Mouse (Mus musculus) lung, postnatal 4 days (tissue): ENCODE results near the gene Golph3l.
"Not testable (repeated sequence)": the region's sequence is repeated elsewhere in the genome, so short reads cannot be mapped to it uniquely, and the experiment has no call there.

Source experiments
- DNase-seq, 2 experiments: peaks; one replicate each; pipeline ENCODE4 v3.0.0; 2021

Golph3l gene

DNA sequence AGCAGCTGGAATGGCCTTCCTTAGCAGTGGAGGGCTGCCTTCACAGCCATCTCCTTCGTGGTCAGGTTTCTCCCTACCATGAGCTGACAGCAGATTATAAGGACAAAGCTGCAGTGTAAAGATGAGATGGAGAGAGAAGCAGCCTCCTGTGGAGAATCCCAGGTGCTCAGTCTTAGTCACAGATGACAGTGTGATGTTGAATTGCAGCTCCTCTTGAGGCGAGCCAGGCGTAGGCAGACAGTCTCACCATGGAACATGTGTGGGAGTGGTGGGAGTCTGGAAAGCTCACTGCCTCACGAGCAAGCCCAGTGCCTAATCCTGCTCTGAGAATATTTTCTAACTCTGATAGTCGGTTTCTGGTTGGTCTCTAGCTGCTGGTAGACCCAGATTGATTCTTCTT lies 39.0 kb downstream of the Golph3l start:
- DNase-seq = no peak

DNA sequence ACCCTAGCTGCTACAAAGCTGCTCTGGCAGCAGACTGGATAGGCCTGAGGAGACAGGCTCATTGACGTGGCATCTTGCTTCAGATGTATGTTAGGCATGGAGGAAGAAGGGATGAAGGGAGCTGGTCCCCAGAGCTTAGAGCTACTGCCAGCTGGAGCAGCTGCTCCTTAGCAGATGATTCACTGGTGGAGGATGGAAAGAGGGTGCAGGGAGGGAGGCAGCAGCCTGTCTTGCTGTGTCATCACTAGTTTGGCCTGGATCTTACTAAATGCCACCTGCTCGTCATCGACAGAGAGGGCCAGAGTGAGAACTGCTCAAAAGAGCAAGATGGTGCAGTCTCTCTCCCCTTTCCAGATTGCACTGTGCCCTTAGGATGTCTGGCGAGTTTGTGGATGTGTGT lies 41.0 kb downstream of the Golph3l start:
- no peak for DNase-seq

DNA sequence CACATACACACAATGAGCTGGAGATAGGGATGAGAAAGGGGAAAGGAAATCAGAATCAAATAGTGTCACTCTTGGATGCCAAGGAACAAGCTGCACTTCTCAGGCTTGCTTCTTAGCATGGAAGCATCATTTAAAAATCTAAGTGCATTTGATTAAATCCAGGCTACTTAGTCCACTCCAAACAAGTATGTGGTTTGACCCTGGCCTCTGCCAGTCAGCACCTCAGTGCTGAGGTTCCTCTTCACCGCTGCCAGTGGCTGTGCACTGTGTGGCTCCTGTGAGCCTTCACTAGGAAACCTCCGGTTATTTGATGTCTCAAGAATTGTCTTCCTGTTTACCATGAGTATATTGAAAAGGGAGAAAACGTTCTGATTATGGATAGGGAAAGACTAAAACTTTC lies 42.1 kb downstream of the Golph3l start:
- no peak for DNase-seq

DNA sequence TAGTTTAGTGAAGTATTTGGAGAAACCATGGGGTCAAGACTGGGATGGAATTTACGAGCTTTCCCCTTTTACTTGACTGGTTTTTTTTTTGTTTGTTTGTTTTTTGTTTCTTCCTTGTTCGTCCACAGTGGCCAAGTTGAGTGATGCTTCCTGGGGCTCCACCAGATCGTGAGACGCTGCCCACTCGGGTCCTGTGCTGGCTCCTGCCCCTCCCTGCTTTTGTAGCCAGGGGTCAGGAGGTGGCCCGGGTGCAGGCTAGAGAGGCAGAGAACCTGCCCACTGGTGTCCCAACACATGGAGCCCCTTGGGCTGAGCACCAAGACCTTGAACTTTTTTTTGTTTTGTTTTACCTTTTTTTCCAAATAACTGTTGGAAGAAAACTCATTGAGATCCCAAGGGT lies 42.6 kb downstream of the Golph3l start:
- no peak for DNase-seq

DNA sequence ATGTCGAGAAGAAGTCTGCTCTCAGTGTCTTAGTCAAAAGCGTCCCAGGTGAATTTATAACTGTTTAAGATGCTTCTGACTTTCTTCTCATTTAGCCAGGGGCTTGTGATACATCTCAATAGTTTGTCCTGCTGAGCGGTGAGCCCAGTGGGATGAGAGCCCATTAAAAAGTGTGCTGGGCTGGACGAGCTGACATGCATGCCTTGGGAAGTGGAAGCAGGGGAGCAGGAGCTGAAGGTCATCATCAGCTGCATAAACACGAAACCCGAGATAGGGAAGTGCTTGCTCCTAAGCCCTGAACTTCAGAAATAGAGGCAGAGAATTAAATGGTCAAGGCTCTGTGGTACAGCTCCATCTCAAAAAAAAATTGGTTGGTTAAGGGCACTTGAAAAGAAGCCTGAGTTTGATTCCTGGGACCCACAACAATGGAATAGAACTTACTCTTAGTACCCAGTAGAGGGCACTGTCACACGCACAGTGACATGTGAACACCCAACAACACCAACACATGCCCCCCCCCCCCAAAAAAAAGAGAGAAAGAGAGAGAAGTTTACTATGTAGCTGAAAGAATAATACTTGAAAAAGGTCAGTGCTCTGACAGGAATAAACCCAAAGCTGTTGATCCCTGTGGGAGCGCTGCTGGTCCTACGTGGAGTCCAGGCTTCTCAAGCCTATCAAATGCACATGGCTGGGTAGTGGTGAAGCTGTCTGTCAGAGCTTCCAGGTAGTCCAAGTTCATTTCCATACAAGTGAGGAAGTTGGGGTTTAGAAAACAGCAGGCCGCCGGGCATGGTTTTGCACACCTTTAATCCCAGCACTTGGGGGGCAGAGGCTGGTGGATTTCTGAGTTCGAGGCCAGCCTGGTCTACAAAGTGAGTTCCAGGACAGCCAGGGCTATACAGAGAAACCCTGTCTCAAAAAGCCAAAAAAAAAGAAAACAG lies 44.2 kb downstream of the Golph3l start:
- DNase-seq = peak in 1 of 2 experiments; percentile 23

GRCm38 (mm10) chr3:95635636-95636035 lies 46.9 kb downstream of the Golph3l start:
- DNase-seq = no peak

- no peak for DNase-seq
Measured at GRCm38 (mm10) chr3:95636072-95636471, 47.3 kb downstream of the Golph3l start.

- no peak for DNase-seq
Measured at GRCm38 (mm10) chr3:95639694-95640093, 51.0 kb downstream of the Golph3l start.

- no peak for DNase-seq
Measured at GRCm38 (mm10) chr3:95643097-95643496, 54.4 kb downstream of the Golph3l start.

DNA sequence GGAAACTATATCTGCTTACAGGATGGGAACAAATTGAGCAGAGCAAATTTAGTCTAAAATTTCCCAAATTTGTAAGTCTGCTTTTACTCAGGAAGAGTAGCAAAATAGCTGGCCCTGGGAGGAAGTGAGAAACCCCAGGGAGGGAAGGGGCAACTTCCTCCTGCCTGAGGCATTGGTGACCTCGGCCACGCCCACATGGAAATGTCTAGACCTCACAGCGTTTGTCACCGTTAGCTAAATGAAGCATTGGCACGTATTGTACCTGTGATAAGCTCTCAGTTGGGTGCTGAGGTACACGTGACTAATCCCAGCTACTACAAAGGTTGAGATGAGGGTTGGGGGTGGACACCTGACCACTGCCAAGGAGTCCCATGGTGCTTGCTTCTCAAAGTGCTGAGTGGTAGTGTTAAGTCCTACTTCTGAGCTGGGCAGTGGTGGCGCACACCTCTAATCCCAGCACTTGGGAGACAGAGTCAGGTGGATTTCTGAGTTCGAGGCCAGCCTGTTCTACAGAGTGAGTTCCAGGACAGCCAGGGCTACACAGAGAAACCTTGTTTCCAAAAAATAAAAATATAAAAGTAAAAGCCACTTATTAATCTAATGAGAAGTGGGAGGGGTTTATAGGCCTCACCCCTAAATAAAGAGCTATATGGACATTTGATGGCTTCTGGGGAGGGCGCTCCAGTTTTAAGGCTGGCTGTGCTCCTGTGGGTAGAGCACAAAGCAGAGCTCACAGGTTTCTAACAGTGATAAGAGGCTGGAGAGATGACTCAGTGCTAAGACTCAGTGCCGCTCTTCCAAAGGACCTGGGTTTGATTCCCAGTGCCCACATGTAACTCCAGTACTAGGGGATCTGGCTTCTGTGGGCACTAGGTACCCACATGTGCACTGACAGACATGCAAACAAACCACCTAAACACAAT lies 56.8 kb downstream of the Golph3l start:
- peak; percentile 66 to 71 for DNase-seq

- DNase-seq = no peak
Measured at GRCm38 (mm10) chr3:95648016-95648415, 59.3 kb downstream of the Golph3l start.

DNA sequence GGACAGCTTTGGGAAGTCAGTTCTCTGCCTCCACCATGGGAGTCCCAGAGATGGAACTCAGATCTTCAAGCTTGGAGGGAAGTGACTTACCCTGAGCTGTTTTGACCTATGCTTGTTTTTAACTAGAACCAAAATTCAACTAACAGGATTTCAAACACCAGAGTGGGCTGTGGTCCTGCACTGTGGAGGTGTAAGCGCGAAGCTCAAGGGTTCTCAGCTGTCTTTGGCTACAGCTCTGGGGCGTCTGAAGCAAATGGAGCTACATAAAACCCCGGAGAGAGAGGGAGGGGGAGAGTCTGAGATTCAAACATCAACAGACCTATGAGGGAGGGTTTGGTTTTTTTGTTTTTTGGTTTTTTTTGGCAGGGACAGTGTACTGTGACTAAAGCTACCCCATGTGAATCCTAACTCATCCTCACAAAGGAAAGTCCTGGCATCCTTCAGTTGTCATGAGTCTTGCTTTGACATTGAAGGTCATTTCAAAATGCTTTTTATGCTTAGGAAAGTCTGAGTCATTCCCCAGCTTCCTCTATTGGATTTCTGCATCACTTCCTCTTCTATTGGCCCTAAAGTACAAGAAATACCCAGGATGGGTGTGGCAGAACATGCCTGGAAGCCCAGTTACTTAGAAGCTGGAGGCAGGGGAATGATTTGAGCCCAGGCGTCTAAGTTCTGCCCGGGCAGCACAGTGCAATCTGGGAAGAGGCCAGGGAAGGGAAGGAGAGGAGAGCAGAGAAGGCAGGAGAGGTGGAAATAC lies 61.7 kb downstream of the Golph3l start:
- DNase-seq = peak; percentile 61 to 71

DNA sequence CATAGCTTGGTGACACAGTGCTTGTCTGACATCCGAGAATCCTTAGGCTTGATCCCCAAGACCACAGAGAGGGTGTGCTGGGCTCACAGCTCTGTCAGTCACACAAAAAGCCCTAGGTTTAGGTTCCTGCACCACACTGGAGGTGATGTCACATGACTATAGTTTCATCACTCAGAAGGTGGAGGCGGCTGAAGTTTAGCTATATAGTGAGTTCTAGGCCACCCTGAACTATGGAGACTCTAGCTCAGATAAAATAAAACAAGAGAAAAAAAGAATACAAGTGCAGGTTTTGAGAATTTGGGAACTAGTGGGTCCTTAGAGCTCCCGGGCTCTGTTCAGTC lies 62.3 kb downstream of the Golph3l start:
- DNase-seq = no peak

DNA sequence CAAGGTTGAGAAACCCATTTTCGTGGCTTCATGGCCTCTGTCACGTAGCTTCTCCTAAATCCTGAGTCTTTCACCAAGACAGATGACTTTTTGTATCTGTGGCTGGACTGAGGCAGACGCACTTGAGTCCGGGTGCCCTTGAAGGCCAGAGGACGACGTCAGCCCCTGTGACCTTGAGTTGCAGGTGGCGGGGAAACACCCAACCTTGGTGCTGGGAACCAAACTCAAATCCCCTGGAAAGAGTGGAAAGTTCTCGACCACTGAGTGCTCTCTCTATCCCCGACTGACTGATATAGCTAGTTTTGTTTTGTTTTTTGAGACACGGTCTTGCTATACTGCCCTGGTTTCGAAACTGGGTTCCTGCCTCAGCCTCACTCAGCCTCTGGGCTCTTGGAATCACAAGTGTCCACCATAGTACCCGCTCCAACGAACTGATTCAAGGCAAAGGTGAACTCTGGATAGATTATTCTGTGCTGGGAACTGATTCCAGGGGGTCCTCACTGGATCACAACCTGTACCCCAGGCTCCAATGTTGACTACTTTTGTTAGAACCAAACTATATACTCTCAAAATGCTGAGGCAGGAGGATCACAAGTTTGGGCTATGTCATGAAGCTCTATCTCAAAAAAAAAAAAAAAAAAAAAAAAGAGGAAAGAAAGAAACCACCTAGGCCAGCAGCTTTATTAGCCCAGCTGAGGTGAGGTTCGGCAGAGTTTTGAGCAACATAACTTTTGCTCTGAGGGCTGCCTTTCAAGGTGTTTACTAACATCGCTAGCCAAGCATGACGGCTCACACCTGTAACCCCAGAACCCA lies 62.9 kb downstream of the Golph3l start:
- DNase-seq = peak in 1 of 2 experiments; percentile 26

- DNase-seq = peak; percentile 43 to 56
Measured at GRCm38 (mm10) chr3:95652204-95652811, 63.6 kb downstream of the Golph3l start.

DNA sequence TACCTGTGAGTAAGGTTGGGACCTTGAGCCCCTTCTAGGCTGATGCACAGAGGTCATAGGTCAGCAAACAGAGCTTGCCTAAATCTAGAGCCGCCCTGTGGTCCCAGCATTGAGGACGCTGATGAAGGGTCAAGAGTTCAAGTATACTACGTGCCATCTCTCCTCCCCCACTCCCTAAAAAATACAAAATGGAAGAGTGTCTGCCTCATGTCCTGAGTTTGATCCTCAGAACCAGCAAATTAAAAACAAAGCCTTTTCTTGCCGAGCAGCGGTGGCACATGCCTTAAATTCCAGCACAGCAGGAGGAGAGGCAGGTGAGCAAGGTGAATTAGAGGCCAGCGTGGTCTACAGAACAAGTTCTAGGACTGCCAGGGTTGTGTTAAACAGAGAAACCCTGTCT lies 64.1 kb downstream of the Golph3l start:
- DNase-seq = no peak

DNA sequence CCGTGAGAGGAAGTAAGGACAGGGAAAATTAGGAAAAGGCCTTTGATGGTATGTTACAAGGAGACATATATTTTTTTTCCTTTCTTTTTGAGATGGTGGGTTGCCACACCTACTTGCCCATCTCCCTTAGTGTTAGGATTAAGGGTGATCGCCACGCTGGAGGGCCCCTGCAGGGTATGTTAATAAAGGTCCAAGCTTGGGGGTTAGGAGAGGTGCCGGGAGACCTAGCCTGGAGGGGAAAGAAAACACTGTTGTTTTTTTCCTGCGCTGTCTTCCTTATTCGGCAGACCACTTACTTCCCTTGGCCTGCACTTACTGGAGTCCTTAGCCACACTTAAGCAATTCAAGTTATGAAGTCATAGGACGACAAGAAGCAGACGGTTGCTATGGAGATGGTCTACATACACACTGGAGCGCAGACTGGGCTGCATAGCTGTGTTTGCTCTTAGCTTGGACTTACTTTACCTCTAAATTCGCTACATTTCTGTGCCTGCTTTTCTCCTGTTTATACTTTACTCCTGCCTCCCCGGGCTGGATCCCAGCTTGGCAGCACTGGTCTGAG lies 64.8 kb downstream of the Golph3l start:
- DNase-seq = peak; percentile 33 to 78

DNA sequence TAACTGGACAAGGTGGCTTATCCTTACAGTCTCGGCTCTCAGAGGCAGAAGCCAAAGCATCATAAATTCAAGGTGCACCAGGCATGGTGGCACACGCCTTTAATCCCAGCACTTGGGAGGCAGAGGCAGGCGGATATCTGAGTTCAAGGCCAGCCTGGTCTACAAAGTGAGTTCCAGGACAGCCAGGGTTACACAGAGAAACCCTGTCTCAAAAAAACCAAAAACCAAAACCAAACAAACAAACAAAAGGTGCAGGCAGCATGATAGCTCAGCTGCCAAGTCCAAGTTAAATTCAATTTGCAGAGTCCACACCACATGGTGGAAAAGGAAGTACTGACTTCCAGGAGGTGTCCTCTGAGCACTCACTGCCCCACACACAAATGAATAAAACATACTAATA lies 65.6 kb downstream of the Golph3l start:
- not testable (repeated sequence) for DNase-seq

DNA sequence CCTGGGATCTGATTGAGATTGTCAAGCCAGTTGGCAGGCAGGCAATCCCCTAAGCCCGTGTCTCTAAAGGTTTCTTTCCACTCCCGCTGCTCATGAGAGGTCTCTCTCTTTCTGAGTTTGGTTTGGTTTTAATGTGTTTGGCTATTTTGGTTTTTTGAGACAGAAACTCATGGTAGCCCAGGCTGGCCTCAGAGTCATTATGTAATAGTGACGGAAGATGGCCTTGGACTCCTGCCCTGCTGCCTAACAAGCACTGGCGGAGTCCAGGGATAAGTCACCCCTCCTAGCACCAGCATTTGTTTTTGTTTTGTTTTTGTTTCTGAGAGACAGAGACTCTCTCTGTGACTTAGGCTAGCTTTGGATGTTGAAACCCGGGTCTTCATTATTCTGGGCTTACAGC lies 66.7 kb downstream of the Golph3l start:
- no peak for DNase-seq

GRCm38 (mm10) chr3:95657108-95657507 lies 68.4 kb downstream of the Golph3l start:
- no peak for DNase-seq

DNA sequence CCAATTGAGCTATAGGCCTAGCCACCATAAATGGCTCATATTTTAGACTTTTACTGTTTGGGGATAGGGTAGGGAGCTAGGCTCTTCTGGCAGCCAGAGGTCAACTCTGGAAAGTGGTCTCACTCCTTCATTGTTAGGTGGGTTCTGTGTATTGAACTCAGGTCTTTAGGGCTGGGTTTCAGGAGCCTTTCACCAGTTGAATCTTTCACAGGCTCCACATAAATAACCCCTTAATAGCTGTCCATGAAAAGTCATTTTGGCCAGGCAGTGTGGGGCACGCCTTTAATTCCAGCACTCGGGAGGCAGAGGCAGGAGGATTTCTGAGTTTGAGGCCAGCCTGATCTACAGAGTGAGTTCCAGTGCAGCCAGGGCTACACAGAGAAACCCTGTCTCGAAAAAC lies 69.0 kb downstream of the Golph3l start:
- DNase-seq = no peak
